Mouse (Mus musculus) forebrain, postnatal 0 days (tissue): ENCODE measurements around the gene 0610010K14Rik. TPM values are rescaled to one million over a fixed set of nuclear protein-coding genes. Genes with fewer than 3 reads are reported as not detected.
A peak's percentile ranks its signal among the peaks of the same experiment; 100 is the strongest.

Experiments used
- ATAC-seq: fragments of 200-750 bp; cut with Nextera tagmentation; 2 replicates; pipeline ENCODE4 v1.8.0; 2017; ENCODE audit warnings: mild to moderate bottlenecking, moderate library complexity
- DNase-seq: peaks from one replicate; pipeline ENCODE4 v3.0.0-alpha.2; 2015
- H3K27ac ChIP-seq: fragments of 300-500 bp; sonication (generic); 2 replicates; pipeline ENCODE4 v1.5.1; 2014; ENCODE audit warnings: low read depth, mild to moderate bottlenecking, antibody characterized with exemption, low read length, moderate library complexity, mixed read lengths
- H3K27me3 ChIP-seq: fragments of 300-500 bp; sonication (generic); 2 replicates; pipeline ENCODE4 v1.6.1; 2014; ENCODE audit warnings: mild to moderate bottlenecking, low read length, mixed read lengths; ENCODE audit not compliant: insufficient read depth
- H3K36me3 ChIP-seq: fragments of 300-500 bp; sonication (generic); 2 replicates; pipeline ENCODE4 v1.6.1; 2014; ENCODE audit warnings: mild to moderate bottlenecking, moderate library complexity; ENCODE audit not compliant: insufficient read depth
- H3K4me1 ChIP-seq: fragments of 300-500 bp; sonication (generic); 2 replicates; pipeline ENCODE4 v1.6.1; 2014; ENCODE audit warnings: antibody characterized with exemption; ENCODE audit not compliant: insufficient read depth
- H3K4me2 ChIP-seq: fragments of 300-500 bp; sonication (generic); 2 replicates; pipeline ENCODE4 v1.6.1; 2014; ENCODE audit warnings: low read depth, mild to moderate bottlenecking, moderate library complexity
- H3K4me3 ChIP-seq: fragments of 300-500 bp; sonication (generic); 2 replicates; pipeline ENCODE4 v1.5.1; 2014; ENCODE audit warnings: low read depth, low read length, mixed read lengths
- H3K9ac ChIP-seq: fragments of 300-500 bp; sonication (generic); 2 replicates; pipeline ENCODE4 v1.6.1; 2014; ENCODE audit warnings: mild to moderate bottlenecking
- H3K9me3 ChIP-seq: fragments of 300-500 bp; sonication (generic); 2 replicates; pipeline ENCODE4 v1.6.1; 2016; ENCODE audit warnings: low read length
- CTCF ChIP-seq: sonication (generic); IDR thresholded peaks from 2 replicates; pipeline ENCODE4 v1.5.1; 2016; ENCODE audit warnings: antibody characterized with exemption, control low read depth, low read depth
- WGBS: fragments of 180-500 bp; shearing (Covaris S2); extraction: QIAGEN DNeasy Blood & Tissue Kit; methylation state at CpG from one replicate; pipeline ENCODE4 v1.1.7; 2014; 5-methylcytosine and 5-hydroxymethylcytosine counted together
- polyA plus RNA-seq: library from polyadenylated mRNA; unstranded; fragments of >200 nt; fragmentation: Nextera tagmentation; extraction: Ambion mirVana; gene quantifications from 2 replicates; pipeline ENCODE4 v1.2.1, GENCODE M21; 2015
- total RNA-seq: library from RNA; depleted of rRNA; stranded (reverse); fragments of >200 nt; gene quantifications from 2 replicates; pipeline ENCODE4 v1.2.3, GENCODE M21; 2014

The 0610010K14Rik gene
- total and polyA plus RNA-seq, 2 experiments from 2014 or later = 48.7 to 161 TPM

DNA sequence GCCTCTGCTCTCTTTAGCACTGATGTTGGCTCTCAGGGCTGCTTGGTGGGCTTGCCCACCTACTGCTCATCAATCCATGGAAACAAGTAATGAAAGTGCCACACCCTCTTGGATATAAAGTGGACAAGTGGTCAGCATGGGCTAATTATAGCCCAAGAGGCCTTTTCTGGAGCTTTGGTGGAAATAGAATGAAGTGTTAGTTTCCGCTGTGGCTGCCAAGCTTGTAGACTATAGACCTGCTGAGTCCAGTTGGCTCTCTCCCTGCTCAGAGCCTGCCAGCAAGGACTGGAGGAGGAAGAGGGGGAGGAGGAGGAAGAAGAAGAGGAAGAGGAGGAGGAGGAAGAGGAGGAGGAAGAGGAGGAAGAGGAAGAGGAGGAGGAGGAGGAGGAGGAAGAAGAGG, 28.7 kb upstream of the 0610010K14Rik start:
- no peaks in the 10 kb centered on the region for H3K9me3 ChIP-seq
- H3K36me3 ChIP-seq = no peaks in the 10 kb centered on the region
- no peak for DNase-seq
- no peak overlapping the region for H3K27ac ChIP-seq
- H3K9ac ChIP-seq = no peak overlapping the region
- TF ChIP-seq CTCF = no peak
- H3K4me1 ChIP-seq = no peaks in the 10 kb centered on the region
- no peak overlapping the region for H3K4me2 ChIP-seq
- no peak overlapping the region for H3K4me3 ChIP-seq
- no peak for ATAC-seq
- no peaks in the 10 kb centered on the region for H3K27me3 ChIP-seq
- 59% methylated on average over 1 of the region's 1 CpGs for WGBS

DNA sequence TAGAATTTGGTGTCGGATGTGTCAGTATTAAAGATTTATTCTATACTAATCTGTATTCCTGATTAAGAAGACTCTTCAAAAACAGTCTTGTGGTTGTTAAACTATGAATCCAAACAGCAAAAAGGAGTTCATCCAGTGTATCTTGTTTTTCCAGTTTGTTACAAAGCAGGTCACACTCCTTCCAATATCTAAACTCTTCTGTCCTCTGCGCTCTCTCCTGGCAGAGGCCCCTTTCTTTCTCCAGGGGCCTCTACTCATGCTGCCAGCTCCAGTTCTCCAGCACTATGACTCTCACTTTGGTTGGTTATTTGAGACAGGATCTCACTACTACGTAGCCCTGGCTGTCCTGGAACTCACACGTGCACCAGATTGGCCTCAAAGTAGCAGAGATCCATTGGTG, 28.1 kb upstream of the 0610010K14Rik start:
- Histone ChIP-seq H3K27ac (no peak overlapping the region), H3K4me3 (no peak overlapping the region), H3K4me1 (no peaks in the 10 kb centered on the region), H3K27me3 (no peaks in the 10 kb centered on the region), H3K9me3 (no peaks in the 10 kb centered on the region), H3K9ac (no peak overlapping the region), H3K4me2 (no peak overlapping the region), H3K36me3 (no peaks in the 10 kb centered on the region)
- ATAC-seq (no peak), DNase-seq (no peak)
- no peak for TF ChIP-seq CTCF
- WGBS = 78% methylated on average over 4 of the region's 4 CpGs

DNA sequence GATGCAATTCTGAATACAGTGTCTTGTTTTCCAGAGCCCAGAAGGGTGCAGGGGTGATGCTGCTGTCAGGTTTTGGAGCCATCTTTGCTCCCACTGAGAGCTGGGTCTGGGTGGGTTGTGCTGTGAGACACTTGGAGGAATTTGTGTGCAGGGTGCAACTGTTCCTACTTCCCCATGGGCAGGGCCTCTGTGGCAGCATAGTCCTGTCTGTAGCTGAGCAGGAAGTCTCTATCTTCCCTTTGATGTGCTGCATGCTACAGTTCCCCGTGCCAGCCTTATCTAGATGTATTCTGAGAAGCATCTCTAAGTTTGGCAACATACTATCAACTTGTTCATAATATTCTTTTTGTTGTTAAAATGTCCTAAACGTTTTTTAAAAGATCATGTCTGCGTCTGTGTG, 27.5 kb upstream of the 0610010K14Rik start:
- H3K9me3 ChIP-seq = no peaks in the 10 kb centered on the region
- DNase-seq = no peak
- no peaks in the 10 kb centered on the region for H3K36me3 ChIP-seq
- 56% methylated on average over 3 of the region's 3 CpGs for WGBS
- no peak for TF ChIP-seq CTCF
- no peak overlapping the region for H3K9ac ChIP-seq
- H3K4me2 ChIP-seq = no peak overlapping the region
- H3K4me3 ChIP-seq = no peak overlapping the region
- no peak overlapping the region for H3K27ac ChIP-seq
- no peak for ATAC-seq
- H3K27me3 ChIP-seq = no peaks in the 10 kb centered on the region
- no peaks in the 10 kb centered on the region for H3K4me1 ChIP-seq

DNA sequence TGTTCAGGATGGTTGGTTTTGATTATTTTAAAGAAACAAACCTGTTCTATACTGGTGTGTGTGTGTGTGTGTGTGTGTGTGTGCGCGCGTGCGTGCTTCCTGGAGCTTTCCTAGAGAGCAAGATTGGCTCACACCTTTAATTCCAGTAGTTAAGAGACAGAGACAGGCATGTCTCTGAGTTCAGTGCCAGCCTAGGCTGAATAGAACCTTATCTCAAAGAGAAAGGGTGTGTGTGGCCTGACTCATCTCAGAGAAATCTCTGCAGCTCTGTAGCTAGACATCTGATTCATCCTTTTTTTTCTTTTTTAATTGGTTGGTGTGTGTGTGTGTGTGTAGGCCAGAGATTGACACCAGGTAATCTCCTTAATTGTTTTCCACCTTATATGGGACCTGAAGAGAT, 21.3 kb upstream of the 0610010K14Rik start:
- DNase-seq = no peak
- Histone ChIP-seq H3K27ac (no peak overlapping the region), H3K9me3 (no peaks in the 10 kb centered on the region), H3K4me2 (no peak overlapping the region), H3K9ac (no peak overlapping the region), H3K4me1 (no peaks in the 10 kb centered on the region), H3K36me3 (no peaks in the 10 kb centered on the region), H3K4me3 (no peak overlapping the region), H3K27me3 (peaks cover 18% of the 10 kb centered on the region)
- ATAC-seq = no peak
- WGBS = 92% methylated on average over 4 of the region's 4 CpGs
- no peak for TF ChIP-seq CTCF

DNA sequence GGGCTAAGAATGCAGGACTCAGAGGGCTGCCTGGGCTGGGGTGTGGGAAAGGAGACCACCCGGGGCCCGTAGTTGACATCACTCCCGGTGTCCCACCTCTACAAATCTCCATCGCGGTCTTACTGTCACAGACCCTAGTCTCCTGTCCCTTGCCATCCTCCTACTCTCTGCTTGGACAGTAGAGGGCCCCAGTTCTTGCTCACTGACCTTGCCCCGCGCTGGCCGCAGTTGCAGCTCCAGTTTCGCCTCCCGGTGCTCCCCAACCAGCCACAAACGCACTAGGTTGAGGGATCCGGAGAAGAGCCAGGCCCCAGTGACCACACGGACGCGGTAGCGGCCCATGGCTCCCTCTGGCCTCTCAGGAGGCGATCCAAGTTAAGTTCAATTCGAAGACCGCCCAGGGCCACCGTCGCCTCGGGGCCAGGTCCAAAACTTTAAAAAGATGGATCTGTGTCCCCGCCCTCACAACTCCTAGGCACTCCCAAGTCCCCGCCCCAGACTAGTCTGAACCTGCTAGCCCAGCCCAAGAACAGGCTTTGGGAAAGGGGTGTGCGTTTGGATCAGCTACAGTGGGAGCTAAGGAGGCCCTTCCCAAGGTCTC, 17.3 kb upstream of the 0610010K14Rik start, which contains the start of gene Alox12:
Gene Alox12, minus strand, starts transcription at position 423 of the 601 bp plus-strand sequence.
- no peak within 1 kb of the TSS for H3K27ac ChIP-seq
- ATAC-seq = no peak
- DNase-seq = no peak
- no peaks in the 10 kb centered on the region for H3K4me1 ChIP-seq
- H3K4me3 ChIP-seq = no peak within 1 kb of the TSS
- TF ChIP-seq CTCF = peak; percentile 29; the same call in 1 of the 2 replicates
- no peak within 1 kb of the TSS for H3K9ac ChIP-seq
- H3K9me3 ChIP-seq = no peaks in the 10 kb centered on the region
- WGBS = 3% methylated on average over 25 of the region's 25 CpGs
- H3K36me3 ChIP-seq = no peaks in the 10 kb centered on the region
- H3K27me3 ChIP-seq = peaks cover 36% of the 10 kb centered on the region
- H3K4me2 ChIP-seq = no peak within 1 kb of the TSS

DNA sequence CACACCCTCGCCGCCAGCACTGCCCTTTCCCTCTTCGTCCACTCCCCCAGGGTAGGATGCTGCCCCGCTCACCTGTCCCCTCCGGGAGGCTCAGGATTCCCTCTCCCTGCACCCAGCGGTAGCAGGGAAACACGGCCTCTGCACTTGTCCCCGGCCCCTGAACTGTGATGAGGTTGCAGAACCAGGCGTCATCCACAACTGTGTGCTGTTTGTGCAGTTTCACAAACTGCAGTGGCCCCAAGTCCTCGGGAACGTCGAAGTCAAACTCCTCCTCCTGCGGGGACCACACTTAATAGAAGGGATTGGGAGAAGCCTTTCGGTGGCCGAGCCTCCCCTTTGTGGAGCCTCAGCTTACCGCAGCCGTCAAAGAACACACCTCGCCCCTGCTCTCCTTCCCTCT, 16.6 kb upstream of the 0610010K14Rik start:
- Histone ChIP-seq H3K27me3 (peaks cover 36% of the 10 kb centered on the region), H3K36me3 (no peaks in the 10 kb centered on the region), H3K4me2 (no peak overlapping the region), H3K9ac (no peak overlapping the region), H3K4me1 (no peaks in the 10 kb centered on the region), H3K27ac (no peak overlapping the region), H3K9me3 (no peaks in the 10 kb centered on the region), H3K4me3 (no peak overlapping the region)
- TF ChIP-seq CTCF = no peak
- DNase-seq (no peak), ATAC-seq (no peak)
- whole genome bisulfite sequencing = 5% methylated on average over 18 of the region's 18 CpGs

DNA sequence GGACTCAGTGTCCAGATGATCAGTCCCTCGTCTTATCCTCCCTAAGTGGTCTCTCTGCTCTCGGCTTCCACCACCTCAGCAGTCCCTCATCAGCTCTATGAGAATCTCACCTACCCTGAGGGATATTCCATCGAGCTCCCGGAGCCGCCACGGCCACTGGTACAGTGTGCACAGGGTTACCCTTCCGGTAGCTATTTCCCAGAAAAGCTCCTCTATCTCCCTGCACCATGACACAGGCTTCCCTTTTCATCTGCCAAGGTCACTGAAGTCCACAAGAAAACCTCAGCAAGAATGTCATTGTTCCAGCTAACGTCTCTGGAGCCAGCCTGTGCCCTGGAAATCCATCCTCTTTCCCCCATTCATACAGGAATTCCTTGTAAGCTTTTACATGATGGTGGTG, 14.1 kb upstream of the 0610010K14Rik start:
- WGBS = 85% methylated on average over 8 of the region's 8 CpGs
- no peaks in the 10 kb centered on the region for H3K9me3 ChIP-seq
- no peak for ATAC-seq

More for the DNA sequence above, 14.1 kb upstream of the 0610010K14Rik start:
- DNase-seq = no peak
- Histone ChIP-seq H3K4me2 (no peak overlapping the region), H3K36me3 (no peaks in the 10 kb centered on the region), H3K9ac (no peak overlapping the region), H3K4me3 (no peak overlapping the region), H3K27ac (no peak overlapping the region), H3K4me1 (no peaks in the 10 kb centered on the region), H3K27me3 (peaks cover 36% of the 10 kb centered on the region)
- no peak for TF ChIP-seq CTCF
